Mouse (Mus musculus): Measurements from ENCODE around the gene Wdr48. TPM values are rescaled to one million over a fixed set of nuclear protein-coding genes. Genes with fewer than 3 reads are reported as not detected.

Gene Wdr48
- polyA plus RNA-seq, 1 experiment: 47.3 TPM

GRCm38 (mm10) chr9:119919858-119920257 lies 25.2 kb downstream of the Wdr48 start:
- no peak for TF ChIP-seq POLR2A (IDR thresholded peaks at IDR 0.05; ENCODE audit: borderline replicate concordance, extremely low read depth, low read depth, low read length)
- no peak for TF ChIP-seq CTCF (IDR thresholded peaks at IDR 0.05; ENCODE audit: insufficient read depth, low read length)
- DNase-seq: no peak
- no peak overlapping the region for H3K4me3 ChIP-seq (replicated peaks; ENCODE audit: extremely low read depth, low read depth, low read length)
- 77% methylated on average over 1 of the region's 1 CpGs for WGBS
- no peaks in the 10 kb centered on the region for H3K4me1 ChIP-seq (ENCODE audit: control insufficient read depth, insufficient read depth, low read length)

- DNase-seq: no peak
- Histone ChIP-seq H3K4me3 (replicated peaks; ENCODE audit: extremely low read depth, low read depth, low read length) (no peak overlapping the region), H3K4me1 (ENCODE audit: control insufficient read depth, insufficient read depth, low read length) (no peaks in the 10 kb centered on the region)
- TF ChIP-seq CTCF (IDR thresholded peaks at IDR 0.05; ENCODE audit: insufficient read depth, low read length): no peak
- TF ChIP-seq POLR2A (IDR thresholded peaks at IDR 0.05; ENCODE audit: borderline replicate concordance, extremely low read depth, low read depth, low read length): no peak
- 68% methylated on average over 4 of the region's 4 CpGs for WGBS
Observed at GRCm38 (mm10) chr9:119923462-119923861, 28.8 kb downstream of the Wdr48 start.

- Histone ChIP-seq H3K4me1 (ENCODE audit: control insufficient read depth, insufficient read depth, low read length) (no peaks in the 10 kb centered on the region), H3K4me3 (replicated peaks; ENCODE audit: extremely low read depth, low read depth, low read length) (no peak overlapping the region)
- DNase-seq: no peak
- 68% methylated on average over 16 of the region's 16 CpGs for WGBS
- TF ChIP-seq POLR2A (IDR thresholded peaks at IDR 0.05; ENCODE audit: borderline replicate concordance, extremely low read depth, low read depth, low read length) (peak; percentile 43; the same call in 1 of the 2 replicates), CTCF (IDR thresholded peaks at IDR 0.05; ENCODE audit: insufficient read depth, low read length) (no peak)
Observed at GRCm38 (mm10) chr9:119925120-119925657, 30.5 kb downstream of the Wdr48 start.

- 61% methylated on average over 8 of the region's 8 CpGs for WGBS
- TF ChIP-seq POLR2A (IDR thresholded peaks at IDR 0.05; ENCODE audit: borderline replicate concordance, extremely low read depth, low read depth, low read length) (no peak), CTCF (IDR thresholded peaks at IDR 0.05; ENCODE audit: insufficient read depth, low read length) (no peak)
- Histone ChIP-seq H3K4me1 (ENCODE audit: control insufficient read depth, insufficient read depth, low read length) (no peaks in the 10 kb centered on the region), H3K4me3 (replicated peaks; ENCODE audit: extremely low read depth, low read depth, low read length) (no peak overlapping the region)
- no peak for DNase-seq
Observed at GRCm38 (mm10) chr9:119925729-119926128, 31.1 kb downstream of the Wdr48 start.

GRCm38 (mm10) chr9:119926497-119926896 lies 31.8 kb downstream of the Wdr48 start:
- no peak overlapping the region for H3K4me3 ChIP-seq (replicated peaks; ENCODE audit: extremely low read depth, low read depth, low read length)
- no peak for DNase-seq
- H3K4me1 ChIP-seq (ENCODE audit: control insufficient read depth, insufficient read depth, low read length): no peaks in the 10 kb centered on the region
- WGBS: 64% methylated on average over 5 of the region's 5 CpGs
- TF ChIP-seq CTCF (IDR thresholded peaks at IDR 0.05; ENCODE audit: insufficient read depth, low read length) (no peak), POLR2A (IDR thresholded peaks at IDR 0.05; ENCODE audit: borderline replicate concordance, extremely low read depth, low read depth, low read length) (no peak)

GRCm38 (mm10) chr9:119932358-119932757 lies 37.7 kb downstream of the Wdr48 start:
- Histone ChIP-seq H3K4me1 (ENCODE audit: control insufficient read depth, insufficient read depth, low read length) (peaks cover 5% of the 10 kb centered on the region; the same call in 1 of the 2 replicates), H3K4me3 (replicated peaks; ENCODE audit: extremely low read depth, low read depth, low read length) (no peak overlapping the region)
- 79% methylated on average over 12 of the region's 12 CpGs for WGBS
- no peak for DNase-seq
- TF ChIP-seq CTCF (IDR thresholded peaks at IDR 0.05; ENCODE audit: insufficient read depth, low read length) (no peak), POLR2A (IDR thresholded peaks at IDR 0.05; ENCODE audit: borderline replicate concordance, extremely low read depth, low read depth, low read length) (no peak)

GRCm38 (mm10) chr9:119933675-119934074 lies 39.0 kb downstream of the Wdr48 start:
- TF ChIP-seq POLR2A (IDR thresholded peaks at IDR 0.05; ENCODE audit: borderline replicate concordance, extremely low read depth, low read depth, low read length) (no peak), CTCF (IDR thresholded peaks at IDR 0.05; ENCODE audit: insufficient read depth, low read length) (no peak)
- H3K4me1 ChIP-seq (ENCODE audit: control insufficient read depth, insufficient read depth, low read length): peaks cover 5% of the 10 kb centered on the region; the same call in 1 of the 2 replicates
- WGBS: 93% methylated on average over 6 of the region's 6 CpGs
- H3K4me3 ChIP-seq (replicated peaks; ENCODE audit: extremely low read depth, low read depth, low read length): no peak overlapping the region
- DNase-seq: no peak

GRCm38 (mm10) chr9:119937005-119937773 lies 42.5 kb downstream of the Wdr48 start, which contains the start of the genes Gorasp1 and Ttc21a:
Gorasp1 (minus strand) TSS chr9:119937565.
Ttc21a (plus strand) TSS chr9:119937606.
- 4% methylated on average over 40 of the region's 40 CpGs for WGBS
- TF ChIP-seq CTCF (IDR thresholded peaks at IDR 0.05; ENCODE audit: insufficient read depth, low read length): no peak
- TF ChIP-seq POLR2A (IDR thresholded peaks at IDR 0.05; ENCODE audit: borderline replicate concordance, extremely low read depth, low read depth, low read length): peak; percentile 61; the same call in 1 of the 2 replicates
- peak within 1 kb of the TSS; percentile 95 for H3K4me3 ChIP-seq (replicated peaks; ENCODE audit: extremely low read depth, low read depth, low read length)
- peak; percentile 95 for DNase-seq
- H3K4me1 ChIP-seq (ENCODE audit: control insufficient read depth, insufficient read depth, low read length): peaks cover 5% of the 10 kb centered on the region; the same call in 1 of the 2 replicates

- TF ChIP-seq POLR2A (IDR thresholded peaks at IDR 0.05; ENCODE audit: borderline replicate concordance, extremely low read depth, low read depth, low read length) (no peak), CTCF (IDR thresholded peaks at IDR 0.05; ENCODE audit: insufficient read depth, low read length) (no peak)
- Histone ChIP-seq H3K4me3 (replicated peaks; ENCODE audit: extremely low read depth, low read depth, low read length) (no peak overlapping the region), H3K4me1 (ENCODE audit: control insufficient read depth, insufficient read depth, low read length) (peaks cover 5% of the 10 kb centered on the region; the same call in 1 of the 2 replicates)
- WGBS: 78% methylated on average over 4 of the region's 4 CpGs
- DNase-seq: no peak
Observed at GRCm38 (mm10) chr9:119938496-119938895, 43.8 kb downstream of the Wdr48 start.

Data from lung, adult 2 months (tissue).